Mouse (Mus musculus) lung, postnatal 0 days (tissue): ENCODE measurements around the gene Dgki. TPM values are rescaled to one million over a fixed set of nuclear protein-coding genes. Genes with fewer than 3 reads are reported as not detected.
A peak's percentile ranks its signal among the peaks of the same experiment; 100 is the strongest.

Source experiments
- ATAC-seq: fragments of 200-750 bp; cut with Nextera tagmentation; 2 replicates; pipeline ENCODE4 v1.8.0; 2017; ENCODE audit warnings: moderate library complexity
- DNase-seq: peaks from one replicate; pipeline ENCODE4 v3.0.0-alpha.2; 2016; ENCODE audit warnings: low spot score
- H3K27ac ChIP-seq: fragments of 300-500 bp; sonication (generic); 2 replicates; pipeline ENCODE4 v1.5.1; 2014; ENCODE audit warnings: antibody characterized with exemption, mild to moderate bottlenecking, low read length, mixed read lengths
- H3K27me3 ChIP-seq: fragments of 300-500 bp; sonication (generic); replicated peaks from 2 replicates; pipeline ENCODE4 v1.6.1; 2014; ENCODE audit warnings: low read length, mixed read lengths; ENCODE audit not compliant: insufficient read depth
- H3K36me3 ChIP-seq: fragments of 300-500 bp; sonication (generic); 2 replicates; pipeline ENCODE4 v1.6.1; 2014; ENCODE audit warnings: low read length, mixed read lengths; ENCODE audit not compliant: insufficient read depth
- H3K4me1 ChIP-seq: fragments of 300-500 bp; sonication (generic); 2 replicates; pipeline ENCODE4 v1.6.1; 2014; ENCODE audit warnings: antibody characterized with exemption, low read depth, low read length, mixed read lengths; ENCODE audit not compliant: insufficient read depth
- H3K4me2 ChIP-seq: fragments of 300-500 bp; sonication (generic); replicated peaks from 2 replicates; pipeline ENCODE4 v1.6.1; 2014; ENCODE audit warnings: low read depth, mild to moderate bottlenecking, low read length, moderate library complexity, mixed read lengths
- H3K4me3 ChIP-seq: fragments of 300-500 bp; sonication (generic); 2 replicates; pipeline ENCODE4 v1.5.1; 2014; ENCODE audit warnings: low read depth, low read length
- H3K9ac ChIP-seq: fragments of 300-500 bp; sonication (generic); replicated peaks from 2 replicates; pipeline ENCODE4 v1.6.1; 2014; ENCODE audit warnings: low read depth, mild to moderate bottlenecking
- H3K9me3 ChIP-seq: fragments of 300-500 bp; sonication (generic); 2 replicates; pipeline ENCODE4 v1.6.1; 2016; ENCODE audit warnings: low read length, mixed read lengths
- CTCF ChIP-seq: IDR thresholded peaks from 2 replicates; pipeline ENCODE4 v1.5.1; 2016; ENCODE audit warnings: antibody characterized with exemption, mild to moderate bottlenecking
- EP300 ChIP-seq: IDR thresholded peaks from 2 replicates; pipeline ENCODE4 v1.6.1; 2016; ENCODE audit warnings: antibody characterized with exemption, mild to moderate bottlenecking, control low read depth
- WGBS: fragments of 180-500 bp; shearing (Covaris S2); extraction: QIAGEN DNeasy Blood & Tissue Kit; methylation state at CpG from one replicate; pipeline ENCODE4 v1.1.7; 2014; 5-methylcytosine and 5-hydroxymethylcytosine counted together
- polyA plus RNA-seq: library from polyadenylated mRNA; unstranded; fragments of >200 nt; fragmentation: Nextera tagmentation; extraction: Ambion mirVana; gene quantifications from 2 replicates; pipeline ENCODE4 v1.2.1, GENCODE M21; 2015

The Dgki gene
- polyA plus RNA-seq, 1 experiment from 2014 or later = 0.45 TPM

GRCm38 (mm10) chr6:36969249-36969885 lies 330.6 kb downstream of the Dgki start:
- Histone ChIP-seq H3K36me3 (no peaks in the 10 kb centered on the region), H3K9ac (no peak overlapping the region), H3K27me3 (no peaks in the 10 kb centered on the region), H3K4me1 (no peaks in the 10 kb centered on the region), H3K9me3 (no peaks in the 10 kb centered on the region), H3K27ac (no peak overlapping the region), H3K4me2 (no peak overlapping the region), H3K4me3 (no peak overlapping the region)
- no peak for TF ChIP-seq EP300
- TF ChIP-seq CTCF = no peak
- DNase-seq (no peak), ATAC-seq (no peak)
- 88% methylated on average over 5 of the region's 5 CpGs for WGBS

DNA sequence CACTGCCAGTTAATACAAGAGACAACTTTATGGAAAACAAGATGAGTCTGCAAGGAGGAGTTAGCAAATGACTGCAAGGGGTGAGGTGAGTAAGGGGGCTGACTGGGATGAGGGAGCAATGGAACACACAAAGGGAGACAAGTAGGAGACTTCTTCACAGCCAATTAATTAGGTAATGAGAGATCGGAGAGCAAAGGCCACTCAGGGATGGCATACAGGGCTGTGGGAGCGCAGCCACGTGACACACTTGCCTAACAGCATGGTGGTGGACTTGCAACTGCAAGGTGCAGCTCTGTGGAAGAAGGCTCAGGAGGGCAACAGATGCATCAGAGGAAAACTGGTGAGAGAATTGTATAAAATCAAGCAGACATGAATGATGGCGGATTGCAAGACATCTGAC lies 339.3 kb downstream of the Dgki start:
- no peaks in the 10 kb centered on the region for H3K4me1 ChIP-seq
- ATAC-seq (no peak), DNase-seq (no peak)
- TF ChIP-seq CTCF (no peak), EP300 (no peak)
- H3K9ac ChIP-seq = no peak overlapping the region
- no peak overlapping the region for H3K27ac ChIP-seq
- H3K4me2 ChIP-seq = no peak overlapping the region
- H3K4me3 ChIP-seq = no peak overlapping the region
- no peaks in the 10 kb centered on the region for H3K9me3 ChIP-seq
- H3K36me3 ChIP-seq = no peaks in the 10 kb centered on the region
- WGBS = 82% methylated on average over 4 of the region's 4 CpGs
- H3K27me3 ChIP-seq = no peaks in the 10 kb centered on the region

GRCm38 (mm10) chr6:36955293-36955692 lies 344.7 kb downstream of the Dgki start:
- H3K9me3 ChIP-seq = no peaks in the 10 kb centered on the region
- ATAC-seq (no peak), DNase-seq (peak; percentile 41)
- H3K27ac ChIP-seq = no peak overlapping the region
- no peak overlapping the region for H3K4me3 ChIP-seq
- H3K4me2 ChIP-seq = no peak overlapping the region
- no peak overlapping the region for H3K9ac ChIP-seq
- no peak for TF ChIP-seq EP300
- TF ChIP-seq CTCF = peak; percentile 57
- no peaks in the 10 kb centered on the region for H3K4me1 ChIP-seq
- H3K27me3 ChIP-seq = no peaks in the 10 kb centered on the region
- WGBS = 74% methylated on average over 4 of the region's 4 CpGs
- no peaks in the 10 kb centered on the region for H3K36me3 ChIP-seq

DNA sequence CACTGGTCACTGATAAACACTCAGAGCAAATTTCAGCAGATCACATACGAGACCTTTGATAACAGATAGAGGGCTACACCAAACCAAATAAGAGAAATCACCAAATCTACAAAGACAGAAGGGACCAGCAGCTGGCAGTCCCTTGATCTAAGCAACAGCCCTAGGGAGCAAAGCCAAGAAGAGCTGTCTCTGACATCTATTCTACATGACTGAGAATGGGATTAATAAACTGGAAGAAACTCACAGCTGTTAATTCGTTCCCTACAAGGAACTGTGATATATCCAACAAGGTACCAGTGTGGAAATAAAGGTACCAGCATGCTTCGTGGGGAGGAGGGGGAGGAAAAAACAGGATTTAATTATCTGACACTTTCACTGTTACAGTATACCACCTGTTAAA lies 349.3 kb downstream of the Dgki start:
- Histone ChIP-seq H3K36me3 (no peaks in the 10 kb centered on the region), H3K4me2 (no peak overlapping the region), H3K27ac (no peak overlapping the region), H3K9ac (no peak overlapping the region), H3K4me3 (no peak overlapping the region), H3K4me1 (no peaks in the 10 kb centered on the region), H3K9me3 (no peaks in the 10 kb centered on the region), H3K27me3 (no peaks in the 10 kb centered on the region)
- WGBS = 58% methylated on average over 3 of the region's 3 CpGs
- DNase-seq (no peak), ATAC-seq (no peak)
- no peak for TF ChIP-seq EP300
- no peak for TF ChIP-seq CTCF

- Histone ChIP-seq H3K9ac (no peak overlapping the region), H3K4me3 (no peak overlapping the region), H3K36me3 (no peaks in the 10 kb centered on the region), H3K27ac (no peak overlapping the region), H3K4me1 (no peaks in the 10 kb centered on the region), H3K27me3 (no peaks in the 10 kb centered on the region), H3K9me3 (no peaks in the 10 kb centered on the region), H3K4me2 (no peak overlapping the region)
- 88% methylated on average over 5 of the region's 5 CpGs for WGBS
- TF ChIP-seq CTCF (no peak), EP300 (no peak)
- ATAC-seq (no peak), DNase-seq (no peak)
These were observed 352.1 kb downstream of the Dgki start for GRCm38 (mm10) chr6:36947861-36948260.

- WGBS = 30% methylated on average over 2 of the region's 2 CpGs
- Histone ChIP-seq H3K9me3 (no peaks in the 10 kb centered on the region), H3K9ac (no peak overlapping the region), H3K4me1 (no peaks in the 10 kb centered on the region), H3K27me3 (no peaks in the 10 kb centered on the region), H3K27ac (no peak overlapping the region), H3K4me2 (no peak overlapping the region), H3K36me3 (no peaks in the 10 kb centered on the region), H3K4me3 (no peak overlapping the region)
- ATAC-seq (no peak), DNase-seq (no peak)
- no peak for TF ChIP-seq CTCF
- no peak for TF ChIP-seq EP300
These were observed 362.5 kb downstream of the Dgki start for GRCm38 (mm10) chr6:36937527-36937926.

DNA sequence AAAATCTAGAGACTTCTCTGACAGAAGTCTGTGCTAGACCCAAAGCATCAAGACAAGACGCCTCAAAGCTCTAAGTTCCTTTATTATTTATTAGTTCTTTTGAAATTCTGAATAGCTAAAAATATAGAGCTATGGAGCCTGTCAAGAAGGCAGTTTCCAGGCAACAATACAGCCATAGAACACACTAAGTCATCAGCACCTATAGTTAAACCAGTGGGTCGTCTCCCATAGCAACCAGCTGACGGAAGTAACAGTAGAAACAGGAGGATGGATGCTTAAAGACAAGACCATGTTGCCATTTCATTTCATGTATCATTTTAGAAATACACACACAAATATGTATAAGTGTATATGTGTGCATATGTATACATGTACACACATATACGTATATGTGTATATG lies 363.2 kb downstream of the Dgki start:
- Histone ChIP-seq H3K36me3 (no peaks in the 10 kb centered on the region), H3K27me3 (no peaks in the 10 kb centered on the region), H3K4me3 (no peak overlapping the region), H3K9ac (no peak overlapping the region), H3K4me2 (no peak overlapping the region), H3K9me3 (no peaks in the 10 kb centered on the region), H3K27ac (no peak overlapping the region), H3K4me1 (no peaks in the 10 kb centered on the region)
- no peak for TF ChIP-seq EP300
- no peak for TF ChIP-seq CTCF
- DNase-seq = no peak
- ATAC-seq = no peak
- WGBS = 92% methylated on average over 4 of the region's 4 CpGs
